Mouse (Mus musculus): Measurements from ENCODE around the gene Dlg2. TPM values are rescaled to one million over a fixed set of nuclear protein-coding genes. Genes with fewer than 3 reads are reported as not detected.

Gene Dlg2
- 4.3 and 4.7 TPM in 2 replicates for polyA plus RNA-seq (2015; fragmentation: Nextera tagmentation; extraction: Ambion mirVana)

- peak within 1 kb of the TSS; percentile 67 for H3K27ac ChIP-seq (ENCODE audit: low read length)
- H3K27me3 ChIP-seq (ENCODE audit: control insufficient read depth, insufficient read depth, low read length): peaks cover 3% of the 10 kb centered on the region
- H3K4me1 ChIP-seq (ENCODE audit: control insufficient read depth, insufficient read depth, low read length): peaks cover 7% of the 10 kb centered on the region; the same call in 1 of the 2 replicates
- H3K9me3 ChIP-seq (replicated peaks; ENCODE audit: control insufficient read depth, low read length): no peaks in the 10 kb centered on the region
- under 1% methylated on average over 32 of the region's 32 CpGs for WGBS
- peak within 1 kb of the TSS; percentile 81 for H3K9ac ChIP-seq (ENCODE audit: low read length)
- peak within 1 kb of the TSS; percentile 67 for H3K4me3 ChIP-seq (replicated peaks; ENCODE audit: low read length)
- H3K36me3 ChIP-seq (ENCODE audit: control insufficient read depth, insufficient read depth, low read length): no peaks in the 10 kb centered on the region
- peak within 1 kb of the TSS; percentile 82 for H3K4me2 ChIP-seq (ENCODE audit: low read depth, low read length)
- ATAC-seq (ENCODE audit: insufficient read depth, low FRiP score): no peak; the same call in 1 of the 2 replicates
Measured at GRCm38 (mm10) chr7:90476313-90477245, at the start of gene Dlg2. Gene Dlg2 (plus strand): TSS chr7:90476672.

- H3K9ac ChIP-seq (ENCODE audit: low read length): peak overlapping the region; percentile 58
- peak overlapping the region; percentile 79 for H3K4me2 ChIP-seq (ENCODE audit: low read depth, low read length)
- H3K4me1 ChIP-seq (ENCODE audit: control insufficient read depth, insufficient read depth, low read length): 0 out of 2 replicates have a peak, but pooled peaks cover 6% of the 10 kb centered on the region
- peak overlapping the region; percentile 50 for H3K4me3 ChIP-seq (replicated peaks; ENCODE audit: low read length)
- no peaks in the 10 kb centered on the region for H3K9me3 ChIP-seq (replicated peaks; ENCODE audit: control insufficient read depth, low read length)
- no peak for ATAC-seq (ENCODE audit: insufficient read depth, low FRiP score)
- H3K27ac ChIP-seq (ENCODE audit: low read length): peak overlapping the region; percentile 16; the same call in 1 of the 2 replicates
- H3K36me3 ChIP-seq (ENCODE audit: control insufficient read depth, insufficient read depth, low read length): no peaks in the 10 kb centered on the region
- no peaks in the 10 kb centered on the region for H3K27me3 ChIP-seq (ENCODE audit: control insufficient read depth, insufficient read depth, low read length)
- 47% methylated on average over 9 of the region's 9 CpGs for WGBS
Measured at GRCm38 (mm10) chr7:90427006-90427405, 49.5 kb upstream of the Dlg2 start.

- no peak for ATAC-seq (ENCODE audit: insufficient read depth, low FRiP score)
Measured at GRCm38 (mm10) chr7:90432221-90432620, 44.3 kb upstream of the Dlg2 start.

GRCm38 (mm10) chr7:90440044-90440443 is 36.4 kb upstream of the Dlg2 start:
- no peak overlapping the region for H3K4me2 ChIP-seq (ENCODE audit: low read depth, low read length)

More at GRCm38 (mm10) chr7:90432221-90432620, 44.3 kb upstream of the Dlg2 start:
- Histone ChIP-seq H3K4me3 (replicated peaks; ENCODE audit: low read length) (no peak overlapping the region), H3K36me3 (ENCODE audit: control insufficient read depth, insufficient read depth, low read length) (no peaks in the 10 kb centered on the region), H3K27ac (ENCODE audit: low read length) (no peak overlapping the region), H3K9ac (ENCODE audit: low read length) (no peak overlapping the region), H3K27me3 (ENCODE audit: control insufficient read depth, insufficient read depth, low read length) (no peaks in the 10 kb centered on the region), H3K4me1 (ENCODE audit: control insufficient read depth, insufficient read depth, low read length) (no peaks in the 10 kb centered on the region), H3K9me3 (replicated peaks; ENCODE audit: control insufficient read depth, low read length) (no peaks in the 10 kb centered on the region), H3K4me2 (ENCODE audit: low read depth, low read length) (no peak overlapping the region)

GRCm38 (mm10) chr7:90442070-90442469 is 34.4 kb upstream of the Dlg2 start:
- Histone ChIP-seq H3K4me3 (replicated peaks; ENCODE audit: low read length) (peak overlapping the region; percentile 99), H3K4me1 (ENCODE audit: control insufficient read depth, insufficient read depth, low read length) (no peaks in the 10 kb centered on the region), H3K4me2 (ENCODE audit: low read depth, low read length) (peak overlapping the region; percentile 65), H3K9ac (ENCODE audit: low read length) (peak overlapping the region; percentile 100), H3K9me3 (replicated peaks; ENCODE audit: control insufficient read depth, low read length) (no peaks in the 10 kb centered on the region), H3K27me3 (ENCODE audit: control insufficient read depth, insufficient read depth, low read length) (no peaks in the 10 kb centered on the region), H3K36me3 (ENCODE audit: control insufficient read depth, insufficient read depth, low read length) (no peaks in the 10 kb centered on the region), H3K27ac (ENCODE audit: low read length) (peak overlapping the region; percentile 97)
- 11% methylated on average over 4 of the region's 4 CpGs for WGBS
- ATAC-seq (ENCODE audit: insufficient read depth, low FRiP score): no peak

More at GRCm38 (mm10) chr7:90440044-90440443, 36.4 kb upstream of the Dlg2 start:
- 82% methylated on average over 4 of the region's 4 CpGs for WGBS
- no peaks in the 10 kb centered on the region for H3K9me3 ChIP-seq (replicated peaks; ENCODE audit: control insufficient read depth, low read length)
- no peak for ATAC-seq (ENCODE audit: insufficient read depth, low FRiP score)
- no peaks in the 10 kb centered on the region for H3K36me3 ChIP-seq (ENCODE audit: control insufficient read depth, insufficient read depth, low read length)
- H3K4me3 ChIP-seq (replicated peaks; ENCODE audit: low read length): no peak overlapping the region
- no peaks in the 10 kb centered on the region for H3K4me1 ChIP-seq (ENCODE audit: control insufficient read depth, insufficient read depth, low read length)
- no peak overlapping the region for H3K9ac ChIP-seq (ENCODE audit: low read length)
- H3K27me3 ChIP-seq (ENCODE audit: control insufficient read depth, insufficient read depth, low read length): no peaks in the 10 kb centered on the region
- H3K27ac ChIP-seq (ENCODE audit: low read length): no peak overlapping the region

GRCm38 (mm10) chr7:90442518-90443080 is 33.9 kb upstream of the Dlg2 start, which contains the start of gene Crebzf:
Gene Crebzf (plus strand): TSS chr7:90442729.
- Histone ChIP-seq H3K27ac (ENCODE audit: low read length) (peak within 1 kb of the TSS; percentile 97), H3K9ac (ENCODE audit: low read length) (peak within 1 kb of the TSS; percentile 100), H3K27me3 (ENCODE audit: control insufficient read depth, insufficient read depth, low read length) (no peaks in the 10 kb centered on the region), H3K36me3 (ENCODE audit: control insufficient read depth, insufficient read depth, low read length) (no peaks in the 10 kb centered on the region), H3K4me3 (replicated peaks; ENCODE audit: low read length) (peak within 1 kb of the TSS; percentile 99), H3K4me1 (ENCODE audit: control insufficient read depth, insufficient read depth, low read length) (no peaks in the 10 kb centered on the region), H3K9me3 (replicated peaks; ENCODE audit: control insufficient read depth, low read length) (no peaks in the 10 kb centered on the region), H3K4me2 (ENCODE audit: low read depth, low read length) (peak within 1 kb of the TSS; percentile 76)
- peak; percentile 96 for ATAC-seq (ENCODE audit: insufficient read depth, low FRiP score)
- under 1% methylated on average over 51 of the region's 54 CpGs for WGBS

GRCm38 (mm10) chr7:90443101-90444091 is 33.1 kb upstream of the Dlg2 start:
- Histone ChIP-seq H3K9ac (ENCODE audit: low read length) (peak overlapping the region; percentile 100), H3K27ac (ENCODE audit: low read length) (peak overlapping the region; percentile 97), H3K4me2 (ENCODE audit: low read depth, low read length) (peak overlapping the region; percentile 76), H3K36me3 (ENCODE audit: control insufficient read depth, insufficient read depth, low read length) (no peaks in the 10 kb centered on the region; the same call in 1 of the 2 replicates), H3K9me3 (replicated peaks; ENCODE audit: control insufficient read depth, low read length) (no peaks in the 10 kb centered on the region), H3K4me3 (replicated peaks; ENCODE audit: low read length) (peak overlapping the region; percentile 99), H3K4me1 (ENCODE audit: control insufficient read depth, insufficient read depth, low read length) (no peaks in the 10 kb centered on the region), H3K27me3 (ENCODE audit: control insufficient read depth, insufficient read depth, low read length) (no peaks in the 10 kb centered on the region)
- ATAC-seq (ENCODE audit: insufficient read depth, low FRiP score): peak; percentile 67
- WGBS: under 1% methylated on average over 119 of the region's 123 CpGs

- H3K27ac ChIP-seq (ENCODE audit: low read length): no peak overlapping the region
- no peaks in the 10 kb centered on the region; the same call in 1 of the 2 replicates for H3K36me3 ChIP-seq (ENCODE audit: control insufficient read depth, insufficient read depth, low read length)
- no peaks in the 10 kb centered on the region for H3K9me3 ChIP-seq (replicated peaks; ENCODE audit: control insufficient read depth, low read length)
- peak overlapping the region; percentile 100 for H3K9ac ChIP-seq (ENCODE audit: low read length)
- no peaks in the 10 kb centered on the region for H3K4me1 ChIP-seq (ENCODE audit: control insufficient read depth, insufficient read depth, low read length)
- H3K4me3 ChIP-seq (replicated peaks; ENCODE audit: low read length): peak overlapping the region; percentile 99
- no peak for ATAC-seq (ENCODE audit: insufficient read depth, low FRiP score)
- H3K4me2 ChIP-seq (ENCODE audit: low read depth, low read length): peak overlapping the region; percentile 76
- H3K27me3 ChIP-seq (ENCODE audit: control insufficient read depth, insufficient read depth, low read length): no peaks in the 10 kb centered on the region
- under 1% methylated on average over 6 of the region's 6 CpGs for WGBS
Measured at GRCm38 (mm10) chr7:90444206-90444605, 32.3 kb upstream of the Dlg2 start.
